Mouse (Mus musculus) CH12.LX (cell line): ENCODE data around the gene Ppp2ca. TPM values are rescaled to one million over a fixed set of nuclear protein-coding genes. Genes with fewer than 3 reads are reported as not detected.

ENCODE experiments used
- DNase-seq: peaks from one replicate; pipeline ENCODE4 v3.0.0-alpha.2; 2013; ENCODE audit errors: extremely low read depth
- H3K27ac ChIP-seq: 2 replicates; pipeline ENCODE4 v1.5.1; 2012; ENCODE audit warnings: low read depth, mild to moderate bottlenecking, control low read depth, moderate library complexity; ENCODE audit not compliant: insufficient read depth
- H3K27me3 ChIP-seq: replicated peaks from 2 replicates; pipeline ENCODE3; 2012; ENCODE audit warnings: inconsistent platforms
- H3K36me3 ChIP-seq, 2 experiments: replicated peaks in 1 of 2; 2 replicates each; pipeline versions ENCODE3 to v1.6.1; 2012; ENCODE audit warnings: inconsistent platforms in 1 of 2, low read length in 1 of 2, mild to moderate bottlenecking in 1 of 2, mixed read lengths in 1 of 2, moderate library complexity in 1 of 2; ENCODE audit not compliant: control insufficient read depth in 1 of 2, insufficient read depth in 1 of 2
- H3K4me1 ChIP-seq, 2 experiments: 2 replicates each; pipeline ENCODE4 v1.6.1; 2012; ENCODE audit warnings: inconsistent platforms in 1 of 2, moderate library complexity in 1 of 2; ENCODE audit not compliant: insufficient read depth in 2 of 2, control insufficient read depth in 1 of 2
- H3K4me2 ChIP-seq: 2 replicates; pipeline ENCODE4 v1.6.1; 2012; ENCODE audit warnings: low read depth, mild to moderate bottlenecking, control low read depth; ENCODE audit not compliant: poor library complexity, insufficient read depth, severe bottlenecking
- H3K4me3 ChIP-seq, 3 experiments: fragments of 150-350 bp in 1 of 3; sonication (generic) in 1 of 3; replicated peaks in 1 of 3; 2 replicates each; pipeline versions ENCODE3 to v1.5.1; 2011 to 2012; ENCODE audit warnings: low read depth in 2 of 3, low read length in 2 of 3, mild to moderate bottlenecking in 2 of 3, moderate library complexity in 2 of 3, control low read depth in 1 of 3, improper control_type of control experiment in 1 of 3, inconsistent platforms in 1 of 3, mixed read lengths in 1 of 3; ENCODE audit not compliant: poor library complexity in 1 of 3
- H3K79me2 ChIP-seq: replicated peaks from 2 replicates; pipeline ENCODE4 v1.6.1; 2012; ENCODE audit warnings: mild to moderate bottlenecking, moderate library complexity; ENCODE audit not compliant: control insufficient read depth, poor library complexity, insufficient read depth, severe bottlenecking; ENCODE audit errors: extremely low read depth
- H3K9ac ChIP-seq: 2 replicates; pipeline ENCODE4 v1.6.1; 2012; ENCODE audit warnings: low read depth, mild to moderate bottlenecking, control low read depth, moderate library complexity; ENCODE audit not compliant: insufficient read depth
- H3K9me3 ChIP-seq: replicated peaks from 2 replicates; pipeline ENCODE3; 2012; ENCODE audit warnings: low read length, inconsistent platforms, mixed read lengths
- CTCF ChIP-seq, 2 experiments: IDR thresholded peaks in 1 of 2; conservative IDR thresholded peaks in 1 of 2; 2 replicates each; pipeline ENCODE4 v1.5.1; 2011 to 2012; ENCODE audit warnings: low read depth in 2 of 2, low read length in 2 of 2, improper control_type of control experiment in 1 of 2, inconsistent platforms in 1 of 2, mild to moderate bottlenecking in 1 of 2, moderate library complexity in 1 of 2
- HCFC1 ChIP-seq: IDR thresholded peaks from 2 replicates; pipeline ENCODE4 v1.6.1; 2012; ENCODE audit warnings: low read depth, mild to moderate bottlenecking, inconsistent platforms, low read length, improper control_type of control experiment
- JUN ChIP-seq: IDR thresholded peaks from 2 replicates; pipeline ENCODE4 v1.6.1; 2011; ENCODE audit warnings: low read depth, mild to moderate bottlenecking, low read length, improper control_type of control experiment, moderate library complexity; ENCODE audit not compliant: insufficient read depth
- MAZ ChIP-seq: IDR thresholded peaks from 2 replicates; pipeline ENCODE4 v1.6.1; 2012; ENCODE audit warnings: low read depth, mild to moderate bottlenecking, inconsistent platforms, low read length, improper control_type of control experiment, moderate library complexity
- MEF2A ChIP-seq: IDR thresholded peaks from 2 replicates; pipeline ENCODE4 v1.6.1; 2014; ENCODE audit warnings: low read depth, mild to moderate bottlenecking, inconsistent platforms, low read length, improper control_type of control experiment, borderline replicate concordance
- POLR2A ChIP-seq: IDR thresholded peaks from 2 replicates; pipeline ENCODE4 v1.6.1; 2011; ENCODE audit warnings: low read depth, mild to moderate bottlenecking, improper control_type of control experiment, low read length
- POLR2AphosphoS2 ChIP-seq: IDR thresholded peaks from 2 replicates; pipeline ENCODE4 v1.6.1; 2011; ENCODE audit warnings: low read depth, low read length, improper control_type of control experiment
- RAD21 ChIP-seq: IDR thresholded peaks from 2 replicates; pipeline ENCODE4 v1.6.1; 2011; ENCODE audit warnings: low read depth, mild to moderate bottlenecking, low read length, improper control_type of control experiment, moderate library complexity
- RCOR1 ChIP-seq: conservative IDR thresholded peaks from 2 replicates; pipeline ENCODE4 v1.6.1; 2012; ENCODE audit warnings: low read depth, mild to moderate bottlenecking, inconsistent platforms, low read length, improper control_type of control experiment
- SMC3 ChIP-seq: IDR thresholded peaks from 2 replicates; pipeline ENCODE4 v1.6.1; 2011; ENCODE audit warnings: low read depth, low read length, improper control_type of control experiment
- ZC3H11A ChIP-seq: IDR thresholded peaks from 2 replicates; pipeline ENCODE4 v1.6.1; 2012; ENCODE audit warnings: low read depth, mild to moderate bottlenecking, inconsistent platforms, low read length, improper control_type of control experiment
- ZMIZ1 ChIP-seq: IDR thresholded peaks from 2 replicates; pipeline ENCODE4 v1.6.1; 2012; ENCODE audit warnings: low read depth, mild to moderate bottlenecking, inconsistent platforms, low read length, improper control_type of control experiment
- ZNF384 ChIP-seq: IDR thresholded peaks from 2 replicates; pipeline ENCODE4 v1.6.1; 2012; ENCODE audit warnings: low read depth, low read length, improper control_type of control experiment, inconsistent platforms
- dilution Hi-C: fragments of 300-500 bp; cut with MboI; formaldehyde crosslinking; loops from 2 replicates; pipeline ENCODE4 v1.14.3; 2020; ENCODE audit warnings: low sequenced_read_pairs; ENCODE audit not compliant: extremely low pct_unique_long_range_greater_than_20kb, extremely low pct_ligation_motif_present
- in situ Hi-C: fragments of 300-500 bp; cut with MboI; formaldehyde crosslinking; loops from 3 replicates; pipeline ENCODE4 v1.14.3; 2019; ENCODE audit warnings: low sequenced_read_pairs, low pct_ligation_motif_present, low pct_unique_long_range_greater_than_20kb, mixed read lengths
- polyA plus RNA-seq: library from polyadenylated mRNA; unstranded; fragments of >175 nt; gene quantifications from 2 replicates; pipeline ENCODE4 v1.2.1, GENCODE M21; 2012; ENCODE audit warnings: low read depth; ENCODE audit not compliant: insufficient read length
- total RNA-seq, 2 experiments: library from RNA; depleted of rRNA; stranded (reverse); fragments of 300-350 nt in 1 of 2; fragments of >200 nt in 1 of 2; gene quantifications; 2 replicates each; pipeline ENCODE4 v1.2.3; 2012 to 2014

The Ppp2ca gene
- total and polyA plus RNA-seq, 3 experiments: 85.5 to 185 (median 177) TPM

DNA sequence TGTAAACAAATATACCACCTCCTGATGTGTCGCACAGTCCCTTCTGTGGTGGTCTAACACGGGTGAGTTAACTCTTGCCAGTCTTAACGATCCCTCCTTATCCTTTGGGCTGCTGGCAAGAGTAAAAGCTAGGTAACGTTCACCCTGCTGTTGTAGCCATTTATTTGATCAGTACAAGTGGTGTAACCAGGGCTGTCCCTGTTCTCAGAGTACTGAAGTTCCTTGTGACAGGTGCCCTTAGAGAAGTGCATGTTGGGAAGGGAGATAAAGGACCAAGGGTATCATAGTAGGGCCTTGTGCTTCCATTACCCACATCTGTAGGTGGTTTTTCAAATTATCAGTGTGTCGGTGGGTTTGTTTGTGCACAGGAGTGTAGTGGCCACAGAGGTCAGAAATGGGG is 29.3 kb downstream of the Ppp2ca start:
- peaks cover 30 to 53% of the 10 kb centered on the region in 2 experiments for H3K36me3 ChIP-seq
- H3K27ac ChIP-seq: no peak overlapping the region; the same call in 1 of the 2 replicates
- TF ChIP-seq RAD21: no peak
- no peak for TF ChIP-seq HCFC1
- no peak for TF ChIP-seq JUN
- 0 out of 2 replicates have a peak, but pooled peaks have one; percentile 21 for TF ChIP-seq POLR2A
- TF ChIP-seq ZNF384: no peak
- no peak for TF ChIP-seq MAZ
- no peak for TF ChIP-seq ZC3H11A
- dilution Hi-C loops: no loop called here
- H3K4me1 ChIP-seq: no peaks in the 10 kb centered on the region; a peak in 1 of 4 replicates
- H3K79me2 ChIP-seq: no peaks in the 10 kb centered on the region
- H3K4me3 ChIP-seq: no peak overlapping the region
- DNase-seq: no peak
- no peak overlapping the region for H3K9ac ChIP-seq
- in situ Hi-C loops: no loop called here
- H3K4me2 ChIP-seq: no peak overlapping the region
- H3K9me3 ChIP-seq: no peaks in the 10 kb centered on the region
- H3K27me3 ChIP-seq: no peaks in the 10 kb centered on the region

DNA sequence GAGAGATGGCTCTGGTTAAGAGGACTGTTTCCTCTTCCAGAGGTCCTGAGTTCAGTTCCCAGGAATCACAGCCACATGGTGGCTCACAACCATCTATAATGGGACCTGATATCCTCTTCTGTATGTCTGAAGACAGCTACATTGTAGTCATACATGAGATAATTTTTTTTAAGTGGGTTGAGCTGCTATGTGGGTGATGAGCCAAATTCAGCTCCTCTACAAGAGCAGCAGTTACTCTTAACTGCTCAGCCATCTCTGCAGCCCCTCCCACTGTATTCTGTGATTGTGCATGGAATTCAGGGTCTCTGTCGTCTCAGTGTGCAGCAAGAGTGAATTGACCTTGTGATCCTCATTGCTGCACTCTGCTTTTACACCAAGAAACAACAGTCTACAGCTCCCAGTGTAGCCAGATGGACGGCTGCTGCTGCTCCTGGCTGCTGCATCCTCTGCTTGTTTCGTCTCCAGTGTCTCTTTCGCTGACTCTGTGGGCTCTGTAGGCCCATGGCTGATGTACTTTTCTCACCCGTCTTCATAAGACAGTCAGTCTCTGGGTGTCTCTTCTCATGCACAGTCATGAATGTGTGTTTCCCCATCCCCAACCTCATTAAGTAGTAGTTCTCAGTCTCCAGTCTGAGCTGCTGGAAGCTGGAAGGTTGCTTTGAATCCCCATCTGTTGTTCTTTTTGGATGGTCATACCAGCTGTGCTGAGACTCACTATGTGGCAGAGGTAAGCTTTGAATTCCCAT is 30.0 kb downstream of the Ppp2ca start:
- no peak overlapping the region for H3K4me2 ChIP-seq
- no peak overlapping the region for H3K4me3 ChIP-seq
- no peak overlapping the region for H3K27ac ChIP-seq
- H3K4me1 ChIP-seq: no peaks in the 10 kb centered on the region; a peak in 1 of 4 replicates
- H3K79me2 ChIP-seq: no peaks in the 10 kb centered on the region
- no peak overlapping the region for H3K9ac ChIP-seq
- H3K9me3 ChIP-seq: no peaks in the 10 kb centered on the region
- TF ChIP-seq MEF2A: no peak
- no peak for TF ChIP-seq SMC3
- TF ChIP-seq POLR2A: 0 out of 2 replicates have a peak, but pooled peaks have one; percentile 5
- no peak for TF ChIP-seq RCOR1
- TF ChIP-seq ZMIZ1: peak; percentile 53
- DNase-seq: no peak
- H3K36me3 ChIP-seq: peaks cover 25 to 47% of the 10 kb centered on the region in 2 experiments
- in situ Hi-C loops (no loop called here), dilution Hi-C loops (no loop called here)
- H3K27me3 ChIP-seq: no peaks in the 10 kb centered on the region

- Histone ChIP-seq H3K27me3 (no peaks in the 10 kb centered on the region), H3K27ac (no peak overlapping the region), H3K79me2 (no peaks in the 10 kb centered on the region), H3K9ac (no peak overlapping the region), H3K36me3 (peaks cover 21 to 40% of the 10 kb centered on the region in 2 experiments), H3K4me3 (no peak overlapping the region), H3K4me2 (no peak overlapping the region), H3K4me1 (no peaks in the 10 kb centered on the region; a peak in 1 of 4 replicates), H3K9me3 (no peaks in the 10 kb centered on the region)
- in situ Hi-C loops (no loop called here), dilution Hi-C loops (no loop called here)
- DNase-seq: no peak
- peak in 1 of 2 experiments; percentile 26; a peak in 1 of 4 replicates for TF ChIP-seq CTCF (conservative IDR thresholded peaks at IDR 0.05 in 1 of 2, IDR thresholded peaks at IDR 0.05 in 1 of 2; ENCODE audit: low read depth in 2 of 2, low read length in 2 of 2)
- no peak for TF ChIP-seq MEF2A
- TF ChIP-seq POLR2AphosphoS2: peak; percentile 26; the same call in 1 of the 2 replicates
Observed at GRCm38 (mm10) chr11:52129171-52129570, 30.7 kb downstream of the Ppp2ca start.
